ENCODE assay signal across 29 mouse cellular contexts in the genomic region with DNA sequence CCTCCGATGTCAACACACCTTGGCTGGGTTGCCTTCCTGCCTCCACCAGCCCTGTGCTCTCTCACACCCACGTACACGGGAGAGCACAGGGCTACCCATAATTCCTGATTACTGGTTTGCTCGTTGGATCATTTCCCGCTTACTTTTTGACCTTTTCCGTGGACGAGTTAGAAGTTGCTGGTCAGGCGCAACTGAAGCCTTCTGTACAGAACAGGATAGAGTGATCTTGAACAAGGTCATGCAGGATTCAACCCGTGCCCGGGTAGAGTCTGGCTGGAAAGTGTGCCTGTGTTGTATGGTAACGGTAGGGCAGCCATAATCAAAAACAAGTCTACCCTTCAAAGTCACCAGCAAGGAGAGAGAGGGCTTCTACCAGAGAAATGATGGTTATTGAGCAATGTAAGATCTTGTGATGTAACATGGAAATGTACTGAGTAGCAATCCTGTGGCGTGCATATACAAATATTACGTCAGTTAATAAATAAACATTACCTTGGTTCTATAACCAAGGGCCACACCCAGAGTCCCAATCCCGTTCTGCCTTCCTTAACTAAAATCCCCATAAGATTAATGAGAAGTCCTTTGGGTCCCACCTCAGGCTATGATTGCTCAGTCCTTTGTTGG. TPM values are rescaled to one million over a fixed set of nuclear protein-coding genes. Genes with fewer than 3 reads are reported as not detected.
DNase-seq lines count a peak whose midpoint lies in the region; ATAC-seq and TF ChIP-seq lines count a peak whose summit lies in the region.
"Had no signal": no experiment of that assay in that cellular context is flagged by ENCODE, and none has a peak within 500 bp of the region (broad histone marks: within the 10 kb centered on the region; RNA-seq: fewer than 3 reads in every experiment).

No protein-coding gene starts in this region.

- WGBS in kidney, embryonic 14.5 days, result 89% methylated on average over 14 of the region's 14 CpGs
- 62% methylated on average over 14 of the region's 14 CpGs for WGBS in liver, embryonic 15.5 days (ENCODE audit: insufficient replicate concordance)
- WGBS in liver, embryonic 11.5 days, result 86% methylated on average over 14 of the region's 14 CpGs
- 75% methylated on average over 14 of the region's 14 CpGs for WGBS in small intestine, adult 2 months

- TF ChIP-seq CTCF in small intestine, adult 2 months (IDR thresholded peaks at IDR 0.05; ENCODE audit: extremely low read depth, insufficient read length, insufficient replicate concordance, low read depth, low read length), result no peak

- H3K4me3 ChIP-seq in kidney, embryonic 14.5 days (ENCODE audit: low read length), result no peak overlapping the region
- H3K4me3 ChIP-seq in liver, embryonic 15.5 days (replicated peaks), result no peak overlapping the region
- H3K4me3 ChIP-seq in liver, embryonic 11.5 days (ENCODE audit: low read depth, low read length), result no peak overlapping the region
- no peak overlapping the region for H3K4me3 ChIP-seq in brown adipose tissue, adult 24 weeks (ENCODE audit: insufficient read depth, low read depth, low read length)
- H3K4me3 ChIP-seq in small intestine, adult 2 months (ENCODE audit: low read depth, low read length), result no peak overlapping the region
- H3K4me3 ChIP-seq: embryonic facial prominence, embryonic 10.5 days; embryonic facial prominence, embryonic 15.5 days; forebrain, embryonic 12.5 days; heart, embryonic 13.5 days; liver, embryonic 13.5 days; lung, embryonic 15.5 days; midbrain, embryonic 10.5 days; midbrain, embryonic 15.5 days; neural tube, embryonic 15.5 days; stomach, embryonic 15.5 days had no signal

- peaks cover 12% of the 10 kb centered on the region for H3K4me1 ChIP-seq in kidney, embryonic 14.5 days (ENCODE audit: control insufficient read depth, insufficient read depth, low read length)
- peaks cover 32% of the 10 kb centered on the region for H3K4me1 ChIP-seq in liver, embryonic 15.5 days (replicated peaks)
- H3K4me1 ChIP-seq in liver, embryonic 11.5 days (replicated peaks; ENCODE audit: control insufficient read depth, insufficient read depth, low read length), result peaks cover 14% of the 10 kb centered on the region
- peaks cover 4% of the 10 kb centered on the region; the same call in 1 of the 2 replicates for H3K4me1 ChIP-seq in brown adipose tissue, adult 24 weeks (ENCODE audit: control insufficient read depth, insufficient read depth, insufficient read length, low read length)
- peaks cover 14% of the 10 kb centered on the region; the same call in 1 of the 2 replicates for H3K4me1 ChIP-seq in small intestine, adult 2 months (ENCODE audit: control insufficient read depth, insufficient read depth, insufficient read length, low read length)

- no peak overlapping the region for H3K4me2 ChIP-seq in kidney, embryonic 14.5 days (replicated peaks; ENCODE audit: low read depth, low read length)
- H3K4me2 ChIP-seq in liver, embryonic 15.5 days, result no peak overlapping the region
- no peak overlapping the region for H3K4me2 ChIP-seq in liver, embryonic 11.5 days
- H3K4me2 ChIP-seq: embryonic facial prominence, embryonic 15.5 days; forebrain, embryonic 12.5 days; heart, embryonic 13.5 days; hindbrain, embryonic 14.5 days; liver, embryonic 13.5 days; lung, embryonic 15.5 days; midbrain, embryonic 15.5 days; neural tube, embryonic 15.5 days; stomach, embryonic 15.5 days had no signal

- no peaks in the 10 kb centered on the region for H3K9me3 ChIP-seq in kidney, embryonic 14.5 days (ENCODE audit: control insufficient read depth, low read length)
- H3K9me3 ChIP-seq in liver, embryonic 15.5 days (replicated peaks), result no peaks in the 10 kb centered on the region
- H3K9me3 ChIP-seq in liver, embryonic 11.5 days (ENCODE audit: control insufficient read depth, low read length), result no peaks in the 10 kb centered on the region
- H3K9me3 ChIP-seq: embryonic facial prominence, embryonic 10.5 days; embryonic facial prominence, embryonic 15.5 days; forebrain, embryonic 12.5 days; heart, embryonic 13.5 days; liver, embryonic 13.5 days; lung, embryonic 15.5 days; midbrain, embryonic 10.5 days; midbrain, embryonic 15.5 days; neural tube, embryonic 15.5 days; stomach, embryonic 15.5 days had no signal

- ATAC-seq in kidney, embryonic 14.5 days (ENCODE audit: low FRiP score, low TSS enrichment), result no peak
- 0 out of 2 replicates have a peak, but pooled peaks have one; percentile 20 for ATAC-seq in liver, embryonic 15.5 days (ENCODE audit: insufficient read depth)
- no peak for ATAC-seq in liver, embryonic 11.5 days (replicated peaks; ENCODE audit: low FRiP score)
- ATAC-seq: forebrain, postnatal 0 days; midbrain, embryonic 15.5 days had no signal

- DNase-seq in kidney, adult 11 months, result peak; percentile 51
- no peak for DNase-seq in liver, embryonic 11.5 days (ENCODE audit: low spot score)
- DNase-seq in frontal cortex, postnatal 10 days (ENCODE audit: low spot score in 2 of 2), result no peak
- no peak for DNase-seq in layer of hippocampus, adult 11-12 months (ENCODE audit: low spot score)
- DNase-seq: adrenal gland, postnatal 36 days; cerebellum, adult 2 months; cerebellum, postnatal 25 days; forebrain, postnatal 0 days; heart, postnatal 10 days; layer of hippocampus, postnatal 36 days; liver, embryonic 13.5 days; retina, postnatal 1 day; right cerebral cortex, postnatal 14 days; thymus, postnatal 14 days had no signal

- no peak overlapping the region for H3K9ac ChIP-seq in kidney, embryonic 14.5 days (ENCODE audit: low read depth, low read length)
- H3K9ac ChIP-seq in liver, embryonic 15.5 days, result no peak overlapping the region
- H3K9ac ChIP-seq in liver, embryonic 11.5 days (ENCODE audit: low read depth, low read length), result no peak overlapping the region
- H3K9ac ChIP-seq: embryonic facial prominence, embryonic 15.5 days; forebrain, embryonic 12.5 days; forebrain, postnatal 0 days; heart, embryonic 13.5 days; hindbrain, embryonic 14.5 days; liver, embryonic 13.5 days; lung, embryonic 15.5 days; midbrain, embryonic 15.5 days; neural tube, embryonic 15.5 days; stomach, embryonic 15.5 days had no signal

- H3K27me3 ChIP-seq in kidney, embryonic 14.5 days (ENCODE audit: control insufficient read depth, insufficient read depth, low read length), result no peaks in the 10 kb centered on the region
- peaks cover 25% of the 10 kb centered on the region for H3K27me3 ChIP-seq in liver, embryonic 15.5 days
- H3K27me3 ChIP-seq in liver, embryonic 11.5 days (replicated peaks; ENCODE audit: control insufficient read depth, insufficient read depth, low read length), result peaks cover 25% of the 10 kb centered on the region
- no peaks in the 10 kb centered on the region for H3K27me3 ChIP-seq in small intestine, adult 2 months (ENCODE audit: control insufficient read depth, insufficient read depth, low read length)
- H3K27me3 ChIP-seq: midbrain, embryonic 15.5 days; neural tube, embryonic 15.5 days; stomach, embryonic 15.5 days had no signal

- no peak for TF ChIP-seq POLR2A in small intestine, adult 2 months (IDR thresholded peaks at IDR 0.05; ENCODE audit: low read depth, low read length)

- no peaks in the 10 kb centered on the region for H3K36me3 ChIP-seq in kidney, embryonic 14.5 days (ENCODE audit: control insufficient read depth, insufficient read depth, low read length)
- no peaks in the 10 kb centered on the region for H3K36me3 ChIP-seq in liver, embryonic 15.5 days (replicated peaks)
- no peaks in the 10 kb centered on the region for H3K36me3 ChIP-seq in liver, embryonic 11.5 days (ENCODE audit: control insufficient read depth, insufficient read depth, low read length)
- H3K36me3 ChIP-seq in small intestine, adult 2 months (ENCODE audit: control insufficient read depth, insufficient read depth, low read length), result no peaks in the 10 kb centered on the region
- H3K36me3 ChIP-seq: embryonic facial prominence, embryonic 10.5 days; embryonic facial prominence, embryonic 15.5 days; forebrain, embryonic 12.5 days; heart, embryonic 13.5 days; liver, embryonic 13.5 days; lung, embryonic 15.5 days; midbrain, embryonic 10.5 days; midbrain, embryonic 15.5 days; neural tube, embryonic 15.5 days; stomach, embryonic 15.5 days had no signal

- H3K27ac ChIP-seq in kidney, embryonic 14.5 days (ENCODE audit: low read depth, low read length), result no peak overlapping the region
- H3K27ac ChIP-seq in liver, embryonic 15.5 days (replicated peaks), result no peak overlapping the region
- no peak overlapping the region; the same call in 1 of the 2 replicates for H3K27ac ChIP-seq in liver, embryonic 11.5 days (ENCODE audit: low read depth, low read length)
- H3K27ac ChIP-seq in brown adipose tissue, adult 24 weeks (replicated peaks; ENCODE audit: low read depth, low read length), result peak overlapping the region; percentile 22
- peak overlapping the region; percentile 17; the same call in 1 of the 2 replicates for H3K27ac ChIP-seq in small intestine, adult 2 months (ENCODE audit: insufficient read depth, low read depth, low read length)
- H3K27ac ChIP-seq: embryonic facial prominence, embryonic 10.5 days; embryonic facial prominence, embryonic 15.5 days; forebrain, embryonic 12.5 days; heart, embryonic 13.5 days; hindbrain, embryonic 14.5 days; liver, embryonic 13.5 days; lung, embryonic 15.5 days; macrophage; midbrain, embryonic 10.5 days; midbrain, embryonic 15.5 days; neural tube, embryonic 15.5 days; stomach, embryonic 15.5 days had no signal

RNA-seq across cellular contexts. Expression of gene Gcnt2, which starts 54.0 kb away (rescaled TPM):
- polyA plus RNA-seq in kidney, embryonic 14.5 days (2014; fragmentation: Nextera tagmentation; extraction: Ambion mirVana), result 3.4 and 6.9 TPM in 2 replicates
- 1.6 TPM in 2 replicates for polyA plus RNA-seq in liver, embryonic 15.5 days (2015; fragmentation: Nextera tagmentation; extraction: Ambion mirVana)
- polyA plus RNA-seq in liver, embryonic 11.5 days (2014; fragmentation: Nextera tagmentation; extraction: Ambion mirVana), result 2.1 and 2.2 TPM in 2 replicates
- polyA plus RNA-seq in brown adipose tissue, adult 24 weeks (2012; ENCODE audit: insufficient read depth, insufficient read length, missing spikeins), result 5.3 and 7.0 TPM in 2 replicates
- 2.2 and 3.8 TPM in 2 replicates for polyA plus RNA-seq in small intestine, adult 2 months (2012; rRNA removed)

Comparison
In these comparisons a context has a peak if more than half of its experiments do, and no peak if none do; other contexts are left out.
1. H3K27ac ChIP-seq: peak in brown adipose tissue, adult 24 weeks (single experiment) and small intestine, adult 2 months (single experiment); none in kidney, embryonic 14.5 days (single experiment), liver, embryonic 15.5 days (single experiment) and liver, embryonic 11.5 days (single experiment).